Mouse (Mus musculus): ENCODE results near the gene Atp5d. TPM values are rescaled to one million over a fixed set of nuclear protein-coding genes. Genes with fewer than 3 reads are reported as not detected.

Atp5d gene
- polyA plus RNA-seq, 1 experiment from 2014 or later, result 861 TPM

DNA sequence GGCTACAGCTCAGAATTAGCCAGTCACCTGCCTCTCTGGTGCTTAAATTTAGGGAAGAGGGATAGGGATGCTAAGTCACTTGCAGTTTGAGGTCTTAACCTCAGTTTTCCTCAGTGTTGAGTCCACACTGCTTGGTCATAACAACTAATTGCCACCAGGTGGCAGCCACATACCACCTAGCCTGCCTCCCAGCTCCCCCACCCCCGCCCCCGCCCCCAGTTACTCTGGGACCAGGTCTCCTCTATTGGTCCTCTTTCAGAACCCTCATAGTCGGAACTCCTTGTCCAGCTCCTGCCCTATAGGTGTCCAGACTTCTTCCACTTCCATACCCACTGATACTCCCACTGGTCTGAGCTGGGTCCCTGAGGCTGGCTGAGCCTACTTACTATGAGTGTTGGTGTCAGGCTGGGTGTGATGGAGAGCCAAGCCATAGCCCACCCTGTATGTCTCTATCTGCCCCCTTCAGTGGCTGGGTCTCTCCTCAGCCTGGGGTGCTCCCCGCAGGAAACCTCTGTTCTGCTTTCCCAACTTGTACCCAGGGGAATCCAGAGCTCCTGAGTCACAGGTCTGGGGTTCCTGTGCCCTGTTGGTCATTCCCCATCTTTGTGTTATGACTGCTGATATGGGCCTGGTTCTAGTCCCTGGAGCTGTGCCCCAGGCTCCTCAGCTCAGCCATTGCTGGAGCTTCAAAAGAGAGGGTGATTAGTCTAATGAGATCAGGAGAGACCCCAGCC lies 37.3 kb downstream of the Atp5d start:
- H3K4me3 ChIP-seq, result no peak overlapping the region
- 24% methylated on average over 4 of the region's 4 CpGs for WGBS
- H3K4me2 ChIP-seq, result no peak overlapping the region
- peaks cover 51% of the 10 kb centered on the region for H3K4me1 ChIP-seq (replicated peaks)
- H3K9me3 ChIP-seq (replicated peaks), result no peaks in the 10 kb centered on the region
- no peak for ATAC-seq (ENCODE audit: insufficient number of reproducible peaks, low FRiP score)
- peaks cover 17% of the 10 kb centered on the region for H3K36me3 ChIP-seq
- no peak overlapping the region for H3K9ac ChIP-seq
- H3K27me3 ChIP-seq (replicated peaks), result 0 out of 2 replicates have a peak, but pooled peaks cover 3% of the 10 kb centered on the region
- H3K27ac ChIP-seq (ENCODE audit: poor library complexity, severe bottlenecking), result no peak overlapping the region

DNA sequence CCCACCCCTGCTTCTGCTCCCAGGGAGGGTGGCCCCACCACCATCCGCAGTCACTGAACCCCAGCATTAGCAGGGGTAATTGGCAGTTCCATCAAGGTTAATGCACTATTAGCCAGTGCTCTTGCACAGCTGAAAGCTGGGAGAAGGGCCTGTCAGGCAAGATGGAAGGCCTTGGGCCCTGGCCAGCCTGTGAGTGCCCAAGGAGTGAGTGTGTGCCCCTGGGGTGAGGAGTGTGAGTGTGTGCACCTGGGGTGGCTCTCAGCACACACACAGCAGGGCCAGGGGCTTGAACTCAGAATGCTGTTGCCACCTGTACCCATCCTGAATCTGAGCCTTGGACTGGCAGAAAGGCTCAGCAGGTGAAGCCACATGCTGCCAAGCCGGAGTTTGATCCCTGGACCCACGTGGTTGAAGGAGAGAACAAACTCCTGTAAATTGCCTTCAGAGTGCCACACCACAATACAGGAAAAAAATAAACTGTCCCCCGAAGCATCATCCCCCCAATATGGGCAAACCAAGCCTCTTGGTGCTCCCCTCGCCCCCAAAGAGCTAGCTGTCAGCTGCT lies 37.9 kb downstream of the Atp5d start:
- Histone ChIP-seq H3K9ac (no peak overlapping the region), H3K9me3 (replicated peaks) (no peaks in the 10 kb centered on the region), H3K4me3 (no peak overlapping the region), H3K27me3 (replicated peaks) (0 out of 2 replicates have a peak, but pooled peaks cover 3% of the 10 kb centered on the region), H3K27ac (ENCODE audit: poor library complexity, severe bottlenecking) (no peak overlapping the region), H3K4me2 (no peak overlapping the region), H3K4me1 (replicated peaks) (peaks cover 51% of the 10 kb centered on the region), H3K36me3 (peaks cover 10% of the 10 kb centered on the region)
- no peak for ATAC-seq (ENCODE audit: insufficient number of reproducible peaks, low FRiP score)
- WGBS, result 81% methylated on average over 5 of the region's 5 CpGs

DNA sequence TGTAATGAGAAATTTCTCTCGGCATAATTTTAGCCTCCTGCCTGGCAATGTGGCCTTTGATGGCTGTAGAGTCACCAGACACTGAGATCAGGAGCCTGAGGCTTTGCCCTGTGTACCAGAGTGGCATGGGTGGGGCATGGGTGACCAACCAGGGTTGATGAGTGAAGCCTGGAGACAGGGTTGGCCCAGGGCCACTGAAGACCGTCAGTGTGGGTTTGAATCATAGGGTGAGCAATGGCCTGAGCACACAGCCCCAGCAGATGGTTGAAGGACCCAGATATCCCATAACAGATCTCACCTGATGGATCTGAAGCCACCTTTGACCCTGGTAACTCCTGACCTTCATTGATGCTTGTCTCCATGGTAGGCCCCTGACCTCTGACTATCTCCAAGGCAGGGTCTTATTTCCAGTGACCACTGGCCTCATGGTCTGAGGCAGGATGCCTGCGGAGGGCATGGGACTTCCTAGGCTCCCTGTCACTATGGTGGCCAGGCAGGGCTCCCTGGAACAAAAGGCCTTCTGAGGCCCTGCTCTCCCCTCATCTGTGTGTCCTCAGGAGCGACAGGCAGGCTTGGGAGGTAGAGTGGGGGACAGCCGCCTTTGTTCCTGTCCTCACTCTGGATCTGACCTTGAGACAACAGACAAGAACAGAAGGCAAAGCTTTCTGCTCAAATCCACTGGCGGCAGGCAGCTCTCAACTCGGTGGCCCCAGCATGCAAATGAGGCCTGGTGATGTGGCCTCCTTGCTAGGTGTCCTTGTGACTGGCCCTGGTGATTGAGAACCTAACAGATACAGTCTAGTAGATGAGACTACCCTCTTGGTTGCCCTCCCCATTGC lies 39.2 kb downstream of the Atp5d start:
- Histone ChIP-seq H3K4me1 (replicated peaks) (peaks cover 38% of the 10 kb centered on the region), H3K9ac (0 out of 2 replicates have a peak overlapping the region, but pooled peaks have one; percentile 46), H3K27ac (ENCODE audit: poor library complexity, severe bottlenecking) (peak overlapping the region; percentile 65), H3K9me3 (replicated peaks) (no peaks in the 10 kb centered on the region), H3K27me3 (replicated peaks) (0 out of 2 replicates have a peak, but pooled peaks cover 3% of the 10 kb centered on the region), H3K4me2 (no peak overlapping the region), H3K36me3 (no peaks in the 10 kb centered on the region), H3K4me3 (no peak overlapping the region)
- ATAC-seq (ENCODE audit: insufficient number of reproducible peaks, low FRiP score), result no peak
- 58% methylated on average over 7 of the region's 7 CpGs for WGBS

DNA sequence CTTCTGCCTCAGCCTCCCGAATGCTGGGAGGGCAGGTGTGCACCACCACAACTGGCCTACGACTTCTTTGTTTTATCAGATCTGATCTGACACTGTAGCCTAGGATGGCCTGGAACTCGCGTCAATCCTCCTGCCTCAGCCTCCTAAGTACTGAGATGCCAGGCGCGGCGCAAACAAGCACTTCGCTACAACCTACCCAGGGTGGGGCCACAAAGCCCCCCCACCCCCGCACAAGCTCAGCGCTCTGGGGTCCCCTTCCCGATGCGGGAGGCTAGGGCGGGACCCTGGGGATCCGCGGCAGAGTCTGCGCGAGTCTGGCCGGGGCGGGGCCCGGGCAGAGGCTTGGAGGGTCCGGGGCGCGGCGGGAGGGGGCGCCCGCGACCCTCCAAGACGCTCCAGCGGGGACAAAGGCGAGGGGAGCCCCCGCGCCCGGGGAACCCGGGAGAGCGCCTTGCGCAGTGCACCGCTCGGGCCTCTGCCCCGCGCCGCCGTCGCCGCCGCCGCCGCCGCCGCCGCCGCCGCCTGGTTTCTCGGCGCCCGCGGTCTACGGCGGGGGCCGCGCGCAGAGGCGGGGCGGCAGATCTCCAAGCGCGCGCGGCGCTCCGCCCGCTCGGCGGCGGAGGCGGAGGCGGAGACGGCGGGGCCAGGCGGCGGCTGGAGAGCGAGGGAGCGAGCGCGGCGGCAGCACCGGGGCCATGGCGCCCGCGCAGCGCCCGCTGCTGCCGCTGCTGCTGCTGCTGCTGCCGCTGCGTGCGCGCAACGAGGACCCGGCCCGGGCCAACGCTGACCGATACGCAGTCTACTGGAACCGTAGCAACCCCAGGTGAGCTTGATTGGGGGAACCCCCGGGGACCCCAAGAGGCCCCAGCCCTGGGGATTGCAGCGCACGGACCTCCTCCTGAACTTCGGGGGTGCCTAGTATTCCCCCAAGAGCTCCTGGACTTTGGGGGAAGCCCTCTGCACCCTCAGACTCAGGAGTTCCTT lies 40.9 kb downstream of the Atp5d start, which contains the start of gene Efna2:
Gene Efna2 (plus strand): TSS at position 415 of the 984 bp plus-strand sequence.
- no peaks in the 10 kb centered on the region for H3K9me3 ChIP-seq (replicated peaks)
- H3K9ac ChIP-seq, result peak within 1 kb of the TSS; percentile 77
- peak; percentile 59 for ATAC-seq (ENCODE audit: insufficient number of reproducible peaks, low FRiP score)
- H3K27ac ChIP-seq (ENCODE audit: poor library complexity, severe bottlenecking), result peak within 1 kb of the TSS; percentile 65
- no peaks in the 10 kb centered on the region for H3K36me3 ChIP-seq
- peaks cover 37% of the 10 kb centered on the region for H3K4me1 ChIP-seq (replicated peaks)
- peak within 1 kb of the TSS; percentile 74 for H3K4me3 ChIP-seq
- peaks cover 16% of the 10 kb centered on the region for H3K27me3 ChIP-seq (replicated peaks)
- 2% methylated on average over 103 of the region's 106 CpGs for WGBS
- H3K4me2 ChIP-seq, result peak within 1 kb of the TSS; percentile 73

DNA sequence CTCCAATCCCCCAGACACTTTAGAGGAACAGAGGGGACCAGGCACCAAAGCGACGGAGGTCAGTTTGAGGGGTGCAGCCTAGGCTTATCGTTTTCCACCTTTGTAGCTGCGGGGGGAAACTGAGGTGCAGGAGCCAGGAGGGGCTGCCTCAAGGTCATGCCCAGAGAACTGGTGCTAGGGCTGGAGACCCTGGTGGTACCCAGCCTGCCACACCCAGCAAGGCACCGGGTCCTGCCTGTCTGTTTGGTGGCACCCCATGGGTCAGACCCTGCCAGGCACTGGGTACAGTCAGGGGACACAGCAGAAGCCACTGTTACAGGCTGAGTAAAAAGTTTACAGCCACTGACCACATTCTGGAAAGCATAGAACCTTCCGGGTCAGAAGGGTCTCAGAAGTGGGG lies 41.9 kb downstream of the Atp5d start:
- Histone ChIP-seq H3K36me3 (no peaks in the 10 kb centered on the region), H3K4me2 (peak overlapping the region; percentile 73), H3K9me3 (replicated peaks) (no peaks in the 10 kb centered on the region), H3K27me3 (replicated peaks) (peaks cover 23% of the 10 kb centered on the region), H3K27ac (ENCODE audit: poor library complexity, severe bottlenecking) (no peak overlapping the region), H3K4me1 (replicated peaks) (peaks cover 31% of the 10 kb centered on the region), H3K9ac (peak overlapping the region; percentile 77), H3K4me3 (peak overlapping the region; percentile 74)
- no peak for ATAC-seq (ENCODE audit: insufficient number of reproducible peaks, low FRiP score)
- 58% methylated on average over 6 of the region's 6 CpGs for WGBS

DNA sequence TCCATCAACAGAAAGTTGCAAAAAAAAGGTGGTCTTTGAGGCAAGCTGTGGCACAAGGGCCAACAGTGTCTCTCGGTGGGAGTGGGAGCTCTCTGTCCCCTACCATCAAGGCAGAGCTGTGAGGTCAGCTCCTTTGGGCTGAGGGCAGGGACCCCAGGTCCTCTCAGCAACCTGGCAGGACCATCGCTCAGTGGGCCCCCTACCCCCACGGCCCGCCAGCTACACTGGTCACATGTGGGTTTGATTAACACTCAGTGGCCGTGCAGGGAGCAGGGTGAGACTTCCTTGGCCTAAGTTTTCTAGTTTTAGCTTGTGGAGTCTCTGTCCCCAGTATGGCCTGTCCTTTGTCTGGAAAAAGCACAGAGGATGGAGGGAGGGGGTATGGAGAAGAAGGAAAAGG lies 42.4 kb downstream of the Atp5d start:
- H3K36me3 ChIP-seq, result no peaks in the 10 kb centered on the region
- no peak for ATAC-seq (ENCODE audit: insufficient number of reproducible peaks, low FRiP score)
- no peak overlapping the region for H3K27ac ChIP-seq (ENCODE audit: poor library complexity, severe bottlenecking)
- H3K9me3 ChIP-seq (replicated peaks), result no peaks in the 10 kb centered on the region
- peaks cover 28% of the 10 kb centered on the region for H3K27me3 ChIP-seq (replicated peaks)
- WGBS, result 49% methylated on average over 5 of the region's 5 CpGs
- peak overlapping the region; percentile 74; the same call in 1 of the 2 replicates for H3K4me3 ChIP-seq
- H3K4me2 ChIP-seq, result peak overlapping the region; percentile 73
- H3K4me1 ChIP-seq (replicated peaks), result peaks cover 31% of the 10 kb centered on the region
- H3K9ac ChIP-seq, result peak overlapping the region; percentile 77; the same call in 1 of the 2 replicates

DNA sequence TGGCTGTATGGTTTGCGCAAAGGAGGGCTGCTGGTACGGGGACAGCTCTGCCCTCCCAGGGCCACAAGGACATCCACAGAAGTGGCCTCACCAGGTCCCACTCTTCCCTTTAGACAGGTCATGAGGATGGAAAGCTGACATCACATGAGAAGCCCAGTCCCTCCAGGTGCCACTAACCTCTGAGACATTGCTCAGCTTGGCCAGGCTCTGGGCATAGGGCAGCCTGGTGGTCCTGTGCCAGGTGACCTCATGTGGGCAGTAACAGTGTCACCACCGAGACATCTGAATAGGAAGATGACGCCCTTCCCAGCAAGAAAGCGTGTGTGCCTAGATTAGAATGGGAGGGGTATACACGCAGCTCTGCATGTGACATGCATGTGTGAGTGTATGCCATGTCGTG lies 44.1 kb downstream of the Atp5d start:
- Histone ChIP-seq H3K4me3 (no peak overlapping the region), H3K27ac (ENCODE audit: poor library complexity, severe bottlenecking) (no peak overlapping the region), H3K4me2 (no peak overlapping the region), H3K9ac (no peak overlapping the region), H3K4me1 (replicated peaks) (peaks cover 35% of the 10 kb centered on the region), H3K36me3 (0 out of 2 replicates have a peak, but pooled peaks cover 4% of the 10 kb centered on the region), H3K9me3 (replicated peaks) (no peaks in the 10 kb centered on the region), H3K27me3 (replicated peaks) (peaks cover 46% of the 10 kb centered on the region)
- 91% methylated on average over 7 of the region's 7 CpGs for WGBS
- no peak for ATAC-seq (ENCODE audit: insufficient number of reproducible peaks, low FRiP score)

DNA sequence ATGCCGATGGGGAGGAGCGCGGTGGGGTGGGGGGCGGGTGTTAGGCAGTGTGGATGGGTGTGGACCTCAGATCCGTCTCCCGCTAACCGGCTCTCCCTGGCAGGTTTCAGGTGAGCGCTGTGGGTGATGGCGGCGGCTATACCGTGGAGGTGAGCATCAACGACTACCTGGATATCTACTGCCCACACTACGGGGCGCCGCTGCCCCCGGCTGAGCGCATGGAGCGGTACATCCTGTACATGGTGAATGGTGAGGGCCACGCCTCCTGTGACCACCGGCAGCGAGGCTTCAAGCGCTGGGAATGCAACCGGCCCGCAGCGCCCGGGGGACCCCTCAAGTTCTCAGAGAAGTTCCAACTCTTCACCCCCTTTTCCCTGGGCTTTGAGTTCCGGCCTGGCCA lies 48.2 kb downstream of the Atp5d start:
- Histone ChIP-seq H3K4me3 (no peak overlapping the region), H3K9ac (no peak overlapping the region), H3K9me3 (replicated peaks) (no peaks in the 10 kb centered on the region), H3K4me1 (replicated peaks) (peaks cover 22% of the 10 kb centered on the region), H3K27me3 (replicated peaks) (peaks cover 79% of the 10 kb centered on the region), H3K27ac (ENCODE audit: poor library complexity, severe bottlenecking) (no peak overlapping the region), H3K36me3 (peaks cover 19% of the 10 kb centered on the region), H3K4me2 (no peak overlapping the region)
- 42% methylated on average over 27 of the region's 27 CpGs for WGBS
- ATAC-seq (ENCODE audit: insufficient number of reproducible peaks, low FRiP score), result no peak

DNA sequence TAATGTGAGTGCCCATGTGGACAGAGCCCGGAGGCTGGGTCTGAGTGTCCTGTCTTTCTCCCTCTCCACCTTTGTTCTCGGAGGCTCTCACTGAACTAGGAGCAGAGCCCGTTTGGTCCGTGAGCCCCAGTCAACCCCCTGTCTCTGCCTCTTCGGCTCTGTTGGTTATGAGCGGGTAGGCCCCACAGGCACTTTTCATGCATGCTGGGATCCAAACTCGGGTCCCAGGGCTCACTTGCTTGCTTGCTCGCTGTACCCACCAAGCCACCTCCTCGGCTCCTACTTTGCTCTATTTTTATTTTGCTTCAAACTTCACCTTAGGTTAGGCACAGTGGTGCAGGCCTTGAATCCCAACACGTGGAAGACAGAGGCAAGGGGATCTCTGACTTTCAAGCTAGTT lies 49.3 kb downstream of the Atp5d start:
- Histone ChIP-seq H3K27ac (ENCODE audit: poor library complexity, severe bottlenecking) (no peak overlapping the region), H3K9ac (no peak overlapping the region), H3K4me1 (replicated peaks) (peaks cover 22% of the 10 kb centered on the region), H3K36me3 (peaks cover 19% of the 10 kb centered on the region), H3K27me3 (replicated peaks) (peaks cover 89% of the 10 kb centered on the region), H3K9me3 (replicated peaks) (no peaks in the 10 kb centered on the region), H3K4me2 (no peak overlapping the region), H3K4me3 (no peak overlapping the region)
- ATAC-seq (ENCODE audit: insufficient number of reproducible peaks, low FRiP score), result no peak
- 87% methylated on average over 10 of the region's 10 CpGs for WGBS

DNA sequence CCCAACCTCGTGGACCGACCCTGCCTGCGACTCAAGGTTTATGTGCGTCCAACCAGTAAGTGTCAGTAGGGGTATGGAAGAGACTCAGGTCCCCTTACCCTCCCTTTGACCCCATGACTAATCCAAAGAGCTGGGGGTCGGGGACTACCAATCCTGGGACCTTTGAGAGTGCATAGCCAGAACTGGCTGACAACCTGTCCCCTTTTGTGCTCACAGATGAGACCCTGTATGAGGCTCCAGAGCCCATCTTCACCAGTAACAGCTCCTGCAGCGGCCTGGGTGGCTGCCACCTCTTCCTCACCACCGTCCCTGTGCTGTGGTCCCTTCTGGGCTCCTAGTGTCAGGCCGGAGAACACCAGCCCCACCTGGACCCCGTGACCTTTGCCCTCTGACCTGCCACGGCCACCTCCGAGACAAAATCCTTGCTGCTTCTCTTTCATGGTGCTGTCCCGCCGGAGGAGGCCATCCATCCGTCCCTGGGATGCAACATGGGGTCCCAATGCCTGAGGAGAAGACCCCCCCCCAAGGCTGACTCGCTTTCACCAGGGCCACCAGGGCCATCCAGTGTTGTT lies 50.1 kb downstream of the Atp5d start:
- Histone ChIP-seq H3K4me2 (no peak overlapping the region), H3K4me3 (no peak overlapping the region), H3K36me3 (peaks cover 19% of the 10 kb centered on the region), H3K9me3 (replicated peaks) (no peaks in the 10 kb centered on the region), H3K27ac (ENCODE audit: poor library complexity, severe bottlenecking) (no peak overlapping the region), H3K27me3 (replicated peaks) (peaks cover 84% of the 10 kb centered on the region), H3K4me1 (replicated peaks) (peaks cover 25% of the 10 kb centered on the region), H3K9ac (no peak overlapping the region)
- ATAC-seq (ENCODE audit: insufficient number of reproducible peaks, low FRiP score), result no peak
- WGBS, result 80% methylated on average over 15 of the region's 15 CpGs
